Mouse (Mus musculus) layer of hippocampus, postnatal 10 days (tissue): ENCODE data around the gene Gm3409. TPM values are rescaled to one million over a fixed set of nuclear protein-coding genes. Genes with fewer than 3 reads are reported as not detected.

Experiments used
- total RNA-seq, 2 experiments: library from RNA; stranded (reverse); gene quantifications; 2 replicates each; pipeline ENCODE4 v1.2.3; 2021

Gene Gm3409
- total RNA-seq, 2 experiments from 2014 or later = not detected

Other genes starting within 250 kb of the Gm3409 start
- gene Wasf3, start 152.7 kb upstream of the Gm3409 start, total RNA-seq = 10 to 100 TPM; 77.3 to 85.9 TPM
- gene Gm6408, start 55.7 kb upstream of the Gm3409 start, total RNA-seq = not detected
- not detected for gene Gm6370, start 46.3 kb upstream of the Gm3409 start, total RNA-seq
- not detected for gene 4930449I24Rik, start 35.2 kb upstream of the Gm3409 start, total RNA-seq
- gene Gm3402, start 23.5 kb upstream of the Gm3409 start, total RNA-seq = not detected
- gene Gm3404, start 11.8 kb upstream of the Gm3409 start, total RNA-seq = not detected
- not detected for gene Gm3415, start 18.5 kb downstream of the Gm3409 start, total RNA-seq
- 10 to 100 TPM; 46.1 to 46.9 TPM for gene Gpr12, start 47.6 kb downstream of the Gm3409 start, total RNA-seq